Mouse (Mus musculus) G1E (cell line): Measurements from ENCODE around the gene Fcho2. TPM values are rescaled to one million over a fixed set of nuclear protein-coding genes. Genes with fewer than 3 reads are reported as not detected.

Source experiments
- ATAC-seq: 2 replicates; pipeline ENCODE4 v1.8.0; 2016; ENCODE audit warnings: mild to moderate bottlenecking; ENCODE audit not compliant: insufficient number of reproducible peaks, poor library complexity, low FRiP score, severe bottlenecking; ENCODE audit errors: extremely low read depth
- DNase-seq: peaks from one replicate; pipeline ENCODE4 v3.0.0; 2012; ENCODE audit warnings: low spot score
- H3K27me3 ChIP-seq: 2 replicates; pipeline ENCODE4 v1.6.1; 2012; ENCODE audit warnings: mild to moderate bottlenecking, low read length, inconsistent platforms; ENCODE audit not compliant: insufficient read depth
- H3K36me3 ChIP-seq: replicated peaks from 2 replicates; pipeline ENCODE3; 2012; ENCODE audit warnings: mild to moderate bottlenecking, inconsistent platforms
- H3K4me1 ChIP-seq: 2 replicates; pipeline ENCODE4 v1.6.1; 2012; ENCODE audit warnings: low read depth, low read length, inconsistent platforms, mixed read lengths; ENCODE audit not compliant: insufficient read depth
- H3K4me3 ChIP-seq: 2 replicates; pipeline ENCODE4 v1.5.1; 2012; ENCODE audit warnings: low read depth, mild to moderate bottlenecking, inconsistent platforms, low read length, moderate library complexity, mixed read lengths
- H3K9me3 ChIP-seq: replicated peaks from 2 replicates; pipeline ENCODE4 v1.6.1; 2012; ENCODE audit warnings: inconsistent platforms
- CTCF ChIP-seq: IDR thresholded peaks from 2 replicates; pipeline ENCODE4 v1.5.1; 2012; ENCODE audit warnings: low read depth, low read length, inconsistent platforms, mixed read lengths
- GATA1 ChIP-seq: IDR thresholded peaks from 2 replicates; pipeline ENCODE4 v1.6.1; 2012; ENCODE audit warnings: borderline replicate concordance, low read length, inconsistent platforms, mixed read lengths
- GATA2 ChIP-seq: IDR thresholded peaks from 2 replicates; pipeline ENCODE4 v1.6.1; 2012; ENCODE audit warnings: low read depth, low read length, inconsistent platforms, borderline replicate concordance
- POLR2AphosphoS5 ChIP-seq: IDR thresholded peaks from 2 replicates; pipeline ENCODE4 v1.6.1; 2012; ENCODE audit warnings: low read depth, low read length, inconsistent platforms; ENCODE audit not compliant: insufficient replicate concordance
- TAL1 ChIP-seq: conservative IDR thresholded peaks from 2 replicates; pipeline ENCODE4 v1.6.1; 2012; ENCODE audit warnings: low read depth, low read length, inconsistent platforms, mixed read lengths
- polyA plus RNA-seq: library from polyadenylated mRNA; stranded (reverse); fragments of >175 nt; gene quantifications from 2 replicates; pipeline ENCODE4 v1.2.3, GENCODE M21; 2012
- total RNA-seq, 2 experiments: library from RNA; stranded (forward) in 1 of 2; stranded (reverse) in 1 of 2; fragments of 200-1000 nt in 1 of 2; fragments of >200 nt in 1 of 2; fragmentation: Nextera tagmentation in 1 of 2; gene quantifications; 2 replicates each; pipeline ENCODE4 v1.2.3; 2014 to 2017

The Fcho2 gene
- total and polyA plus RNA-seq, 3 experiments = 5.0 to 105 (median 30.7) TPM

GRCm38 (mm10) chr13:98699051-98699744, 116.1 kb downstream of the Fcho2 start:
- Histone ChIP-seq H3K27me3 (peaks cover 16% of the 10 kb centered on the region), H3K9me3 (no peaks in the 10 kb centered on the region), H3K4me1 (no peaks in the 10 kb centered on the region)

GRCm38 (mm10) chr13:98696716-98697115, 118.5 kb downstream of the Fcho2 start:
- H3K36me3 ChIP-seq = no peaks in the 10 kb centered on the region
- TF ChIP-seq POLR2AphosphoS5 (no peak), TAL1 (no peak), GATA2 (no peak), CTCF (no peak)
- peaks cover 9% of the 10 kb centered on the region; the same call in 1 of the 2 replicates for H3K27me3 ChIP-seq
- ATAC-seq = no peak
- H3K4me3 ChIP-seq = no peak overlapping the region
- no peaks in the 10 kb centered on the region for H3K9me3 ChIP-seq
- no peak for DNase-seq
- H3K4me1 ChIP-seq = peaks cover 4% of the 10 kb centered on the region

More at GRCm38 (mm10) chr13:98699051-98699744, 116.1 kb downstream of the Fcho2 start:
- ATAC-seq = no peak
- no peaks in the 10 kb centered on the region for H3K36me3 ChIP-seq
- TF ChIP-seq TAL1 = no peak
- TF ChIP-seq POLR2AphosphoS5 = no peak
- no peak for TF ChIP-seq CTCF
- TF ChIP-seq GATA2 = no peak
- TF ChIP-seq GATA1 = no peak
- DNase-seq = no peak
- no peak overlapping the region for H3K4me3 ChIP-seq

DNA sequence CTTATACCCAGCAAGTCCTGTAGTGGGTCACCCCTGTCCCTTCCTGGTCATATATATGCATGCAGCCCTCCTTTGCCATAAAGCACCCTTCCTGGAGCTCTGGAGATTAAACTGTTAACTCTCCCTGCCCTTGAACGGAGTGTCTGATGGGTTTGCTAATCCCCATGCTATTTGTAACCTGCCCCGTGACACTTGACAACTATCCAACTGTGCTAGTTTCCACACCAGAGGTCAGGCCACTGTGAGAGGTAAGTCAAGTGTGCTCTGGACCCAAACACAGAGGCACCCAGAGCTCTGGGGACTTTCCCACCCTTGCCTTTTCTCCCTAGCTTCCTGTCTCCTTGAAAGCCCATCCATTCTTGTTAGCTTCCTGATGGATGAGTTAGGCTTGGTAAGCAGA, 119.7 kb downstream of the Fcho2 start:
- DNase-seq = no peak
- H3K27me3 ChIP-seq = peaks cover 6% of the 10 kb centered on the region; the same call in 1 of the 2 replicates
- ATAC-seq = no peak

DNA sequence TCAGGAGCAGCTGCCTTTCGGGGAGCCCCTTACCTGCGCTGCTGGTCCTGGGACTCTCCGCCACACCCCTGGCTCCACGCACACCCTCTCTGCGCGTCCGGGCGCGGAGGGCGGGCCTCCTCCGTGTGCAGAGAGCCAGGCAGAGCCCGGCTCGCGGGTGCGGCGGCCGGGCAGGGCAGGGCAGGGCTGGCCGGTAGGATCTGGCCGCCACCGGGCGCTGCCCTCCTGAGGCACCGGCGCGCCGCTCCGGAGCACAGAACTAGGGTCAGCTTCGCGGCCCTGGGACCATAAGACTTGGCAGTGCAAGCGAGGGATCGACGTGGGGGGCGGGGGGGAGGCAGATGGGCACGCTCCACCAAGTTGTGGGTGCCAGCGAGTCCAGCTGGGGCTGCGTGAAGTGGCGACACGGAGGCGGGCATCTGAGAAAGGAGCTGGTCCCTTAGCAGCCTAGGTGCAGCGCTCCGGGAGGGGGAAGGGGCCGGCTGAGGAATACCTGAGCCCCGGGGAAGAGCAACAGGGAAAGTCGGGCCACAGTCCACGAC, 120.4 kb downstream of the Fcho2 start, which contains the start of gene Tmem171:
TSS of gene Tmem171 (minus strand) at position 62 of the 542 bp plus-strand sequence.
- H3K4me1 ChIP-seq = peaks cover 4% of the 10 kb centered on the region
- H3K9me3 ChIP-seq = no peaks in the 10 kb centered on the region
- peaks cover 7% of the 10 kb centered on the region; the same call in 1 of the 2 replicates for H3K27me3 ChIP-seq
- H3K36me3 ChIP-seq = no peaks in the 10 kb centered on the region
- no peak for DNase-seq
- no peak within 1 kb of the TSS for H3K4me3 ChIP-seq
- no peak for ATAC-seq
- no peak for TF ChIP-seq CTCF
- TF ChIP-seq GATA1 = no peak
- no peak for TF ChIP-seq POLR2AphosphoS5
- TF ChIP-seq GATA2 = no peak
- TF ChIP-seq TAL1 = no peak

More for the DNA sequence above, 119.7 kb downstream of the Fcho2 start:
- Histone ChIP-seq H3K4me3 (no peak overlapping the region), H3K9me3 (no peaks in the 10 kb centered on the region), H3K4me1 (peaks cover 4% of the 10 kb centered on the region), H3K36me3 (no peaks in the 10 kb centered on the region)
- TF ChIP-seq CTCF = no peak
- TF ChIP-seq GATA2 = no peak
- no peak for TF ChIP-seq GATA1
- no peak for TF ChIP-seq TAL1
- TF ChIP-seq POLR2AphosphoS5 = no peak

- Histone ChIP-seq H3K36me3 (no peaks in the 10 kb centered on the region), H3K4me3 (0 out of 2 replicates have a peak overlapping the region, but pooled peaks have one; percentile 27), H3K27me3 (peaks cover 2% of the 10 kb centered on the region; the same call in 1 of the 2 replicates), H3K4me1 (peaks cover 4% of the 10 kb centered on the region), H3K9me3 (no peaks in the 10 kb centered on the region)
- TF ChIP-seq CTCF (no peak), POLR2AphosphoS5 (no peak)
- ATAC-seq (no peak), DNase-seq (no peak)
These were observed 121.9 kb downstream of the Fcho2 start for GRCm38 (mm10) chr13:98693316-98693715.

DNA sequence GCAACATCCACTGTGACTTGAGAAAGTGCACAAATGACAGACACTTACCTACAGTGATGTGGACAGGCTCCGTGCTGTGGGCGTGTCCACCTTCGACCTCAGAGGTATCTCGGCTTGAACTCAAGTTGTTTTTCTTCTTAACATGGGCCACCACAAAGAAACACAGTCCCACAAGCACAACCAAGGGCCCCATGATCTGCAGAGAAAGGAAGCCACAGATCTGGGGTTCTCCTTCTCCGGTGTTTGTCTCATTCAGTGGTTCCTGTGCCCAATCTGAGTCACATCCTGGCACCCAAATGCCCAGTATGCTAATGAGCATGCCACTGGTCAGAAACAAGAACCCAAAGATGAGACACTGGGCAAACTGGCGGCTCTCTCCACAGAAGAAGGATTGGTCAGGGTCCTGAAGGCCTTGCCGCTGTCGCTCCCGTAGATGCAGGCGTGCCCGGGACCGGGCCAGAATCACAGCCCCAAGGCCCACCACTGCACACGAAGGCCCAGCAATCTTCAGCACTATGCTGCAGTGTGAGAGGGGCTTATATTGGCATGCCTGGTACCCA, 123.2 kb downstream of the Fcho2 start:
- TF ChIP-seq POLR2AphosphoS5 (no peak), GATA2 (no peak), GATA1 (no peak), CTCF (no peak), TAL1 (no peak)
- peaks cover 7% of the 10 kb centered on the region; the same call in 1 of the 2 replicates for H3K27me3 ChIP-seq
- no peaks in the 10 kb centered on the region for H3K36me3 ChIP-seq
- peaks cover 4% of the 10 kb centered on the region for H3K4me1 ChIP-seq
- no peak for DNase-seq
- H3K4me3 ChIP-seq = no peak overlapping the region
- no peak for ATAC-seq
- no peaks in the 10 kb centered on the region for H3K9me3 ChIP-seq
